Mouse (Mus musculus) left cerebral cortex, adult 11 months (tissue): ENCODE measurements around the gene 1700028J19Rik.
"Not testable (repeated sequence)": the region's sequence is repeated elsewhere in the genome, so short reads cannot be mapped to it uniquely, and the experiment has no call there.

ENCODE experiments used
- DNase-seq: peaks from one replicate; pipeline ENCODE4 v3.0.0; 2022; ENCODE audit warnings: low spot score

The 1700028J19Rik gene

DNA sequence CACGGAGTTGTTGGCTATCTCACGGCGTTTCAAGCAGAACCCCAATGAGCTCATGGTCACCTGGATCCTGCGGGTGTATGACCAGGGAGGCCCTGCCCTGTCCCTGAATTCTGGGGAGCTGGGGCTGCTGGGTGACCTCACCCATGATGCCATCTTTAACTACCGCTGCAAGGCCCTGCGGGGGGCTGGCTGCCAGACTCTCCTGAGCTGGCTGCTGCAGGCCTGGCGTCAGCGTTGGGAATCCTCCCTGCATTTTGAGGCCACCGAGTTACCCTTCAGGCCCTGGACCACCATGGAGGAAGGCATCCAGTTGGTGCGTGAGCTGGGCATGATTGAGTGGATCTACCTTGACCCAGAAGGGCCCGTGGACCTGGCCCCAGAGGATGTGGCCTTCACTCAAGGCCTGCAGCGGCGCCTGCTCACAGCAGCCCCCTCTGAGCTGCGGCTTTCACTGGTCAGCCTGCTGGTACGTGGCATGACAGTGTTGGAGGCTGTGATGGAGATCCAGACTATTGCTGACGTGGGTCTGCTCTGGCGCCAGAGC is 4.3 kb upstream of the 1700028J19Rik start:
- not testable (repeated sequence) for DNase-seq

DNA sequence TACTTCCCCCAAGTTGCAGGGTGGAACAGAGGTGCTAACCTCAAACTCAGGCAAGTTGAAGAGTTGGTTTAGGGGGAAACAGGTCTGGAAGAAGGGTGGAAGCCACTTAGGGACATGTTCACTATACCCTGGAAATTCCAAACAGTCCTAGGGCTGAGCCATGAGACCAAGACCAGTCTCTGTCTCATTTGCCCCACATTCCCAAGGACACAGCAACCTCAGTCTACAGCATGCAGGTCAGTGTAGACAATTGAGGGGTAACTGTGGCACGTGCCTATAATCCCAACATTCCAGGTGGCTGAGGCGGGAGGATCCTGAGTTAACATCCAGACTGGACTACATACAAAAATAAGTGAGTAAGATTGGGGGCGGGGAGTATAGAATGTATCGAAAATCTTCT is 2.8 kb upstream of the 1700028J19Rik start:
- DNase-seq = no peak

DNA sequence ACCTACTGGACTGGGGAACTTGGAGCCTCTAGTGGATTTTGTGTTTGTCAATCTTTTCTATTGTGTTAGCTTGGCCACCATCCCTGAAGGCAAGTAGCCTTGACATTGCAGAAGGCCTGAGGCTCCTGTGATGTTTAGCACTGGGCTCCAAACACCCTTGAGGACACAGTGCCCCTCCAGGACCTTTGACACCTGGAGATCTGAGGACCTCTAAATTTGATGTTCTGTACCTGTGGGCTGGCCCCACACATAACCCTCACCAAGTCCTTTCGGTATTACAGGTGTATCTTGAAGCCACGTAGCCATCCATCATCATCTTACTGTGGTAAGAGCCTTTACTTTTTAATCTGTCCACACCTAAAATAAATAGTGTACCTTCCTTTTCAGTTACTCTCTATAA is 1.5 kb upstream of the 1700028J19Rik start:
- DNase-seq = no peak

DNA sequence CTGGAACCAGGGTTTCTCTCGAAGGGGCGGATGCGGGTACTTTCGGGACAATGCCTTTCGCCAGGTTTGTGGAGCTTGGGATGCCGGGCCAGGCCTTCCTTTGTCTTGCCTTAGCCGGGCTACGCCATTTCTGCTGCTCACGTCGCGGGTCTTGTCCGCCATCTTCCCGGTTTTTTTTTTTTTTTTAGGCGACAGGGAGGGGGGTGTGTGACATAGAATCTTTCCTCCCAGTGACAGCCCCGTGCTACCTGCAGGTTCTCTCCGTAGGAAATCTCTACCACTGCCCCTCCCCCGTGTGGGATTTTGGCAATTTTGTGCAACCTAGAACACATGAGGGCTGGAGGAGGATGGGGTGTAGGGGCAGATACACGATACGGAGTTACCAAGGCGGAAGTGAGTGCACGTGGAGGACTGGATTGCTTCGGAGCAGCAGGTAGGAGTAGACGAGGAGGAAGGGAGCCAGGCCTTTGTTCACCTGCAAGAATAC is 532 bp upstream of the 1700028J19Rik start:
- peak; percentile 33 for DNase-seq

DNA sequence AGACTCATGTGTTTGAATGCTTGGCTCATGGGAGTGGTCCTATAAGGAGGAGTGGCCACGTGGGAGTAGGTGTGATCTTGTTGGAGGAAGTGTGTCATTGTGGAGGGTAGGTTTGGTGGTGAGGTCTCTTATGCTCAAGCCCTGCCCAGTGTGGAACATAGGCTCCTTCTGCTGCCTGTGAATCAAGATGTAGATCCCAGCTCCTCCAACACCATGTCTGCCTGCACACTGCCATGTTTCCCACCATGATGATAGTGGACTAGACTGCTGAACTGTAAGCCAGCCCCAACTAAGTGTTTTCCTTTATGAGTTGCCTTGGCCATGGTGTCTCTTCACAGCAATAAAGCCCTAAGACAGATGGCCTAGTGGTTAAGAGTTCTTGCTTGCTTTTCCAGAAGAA is 2.4 kb downstream of the 1700028J19Rik start:
- no peak for DNase-seq

DNA sequence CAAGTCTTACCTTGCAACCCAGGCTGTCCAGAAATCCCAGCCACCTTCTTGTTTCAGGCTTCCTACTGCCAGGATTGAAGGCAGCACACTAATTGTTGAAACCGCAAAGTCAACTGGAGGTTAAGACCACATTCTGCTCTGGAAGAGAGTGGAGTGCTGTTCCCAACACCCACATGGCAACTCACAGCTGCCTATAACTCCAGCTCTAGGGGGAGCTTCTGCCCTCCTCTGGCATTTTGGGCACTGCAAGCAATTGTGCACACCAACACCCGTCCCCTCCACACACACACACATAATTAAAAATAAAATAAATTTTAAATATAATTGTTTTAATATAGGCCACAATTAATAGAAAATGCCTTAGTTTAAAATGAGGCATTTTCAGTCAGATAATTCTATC is 5.3 kb downstream of the 1700028J19Rik start:
- DNase-seq = no peak

DNA sequence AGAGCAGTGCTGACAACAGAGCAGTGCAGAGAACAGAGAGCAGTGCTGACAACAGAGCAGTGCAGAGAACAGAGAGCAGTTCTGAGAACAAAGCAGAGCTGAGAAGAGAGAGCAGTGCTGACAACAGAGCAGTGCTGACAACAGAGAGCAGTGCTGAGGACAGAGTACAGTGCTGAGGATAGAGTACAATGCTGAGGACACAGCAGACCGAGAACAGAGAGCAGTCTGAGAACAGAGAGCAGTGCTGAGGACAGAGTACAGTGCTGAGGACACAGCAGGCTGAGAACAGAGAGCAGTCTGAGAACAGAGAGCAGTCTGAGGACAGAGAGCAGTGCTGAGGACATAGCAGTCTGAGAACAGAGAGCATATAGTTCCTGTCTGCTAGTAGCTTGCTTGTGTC is 5.8 kb downstream of the 1700028J19Rik start:
- DNase-seq = no peak

DNA sequence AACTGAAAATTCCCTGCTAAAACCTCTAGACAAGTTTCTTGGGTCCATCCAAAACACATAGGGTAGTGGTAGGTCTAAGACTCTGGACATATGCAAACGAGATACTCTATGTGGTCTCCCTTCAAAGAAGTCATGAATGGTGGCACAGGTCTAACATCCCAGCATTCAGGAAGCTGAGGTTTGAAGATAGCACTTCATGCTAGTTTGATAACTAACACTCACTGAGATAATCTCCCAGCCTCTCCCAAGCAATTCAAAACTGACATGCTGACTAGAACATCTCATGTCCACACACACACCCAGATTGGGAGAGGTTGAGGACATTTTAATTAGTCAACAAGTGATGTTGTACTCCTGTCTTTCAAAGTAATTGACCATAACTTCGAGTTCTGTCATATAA is 6.6 kb downstream of the 1700028J19Rik start:
- no peak for DNase-seq

DNA sequence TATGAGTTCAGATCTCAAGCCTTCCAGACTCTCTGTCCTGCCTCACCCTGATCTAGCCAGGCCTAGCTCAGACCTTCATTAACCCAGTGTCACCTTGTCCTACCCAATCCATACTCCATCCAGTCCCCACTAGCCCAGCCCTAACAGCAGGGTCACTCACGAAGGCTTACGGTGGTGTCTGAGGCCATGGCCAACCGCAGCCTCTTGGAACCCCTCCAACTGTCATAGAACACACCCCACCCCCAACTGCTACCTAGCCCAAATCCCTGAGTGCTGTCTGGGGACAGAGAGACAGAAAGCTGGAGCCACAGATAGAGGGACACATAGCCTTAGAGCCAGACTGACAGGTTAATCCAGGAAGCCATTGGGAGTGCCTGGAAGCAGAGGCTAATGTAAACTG is 10.6 kb downstream of the 1700028J19Rik start, which contains the start of gene Gm36864:
Gm36864 (plus strand) TSS at position 269 of the 400 bp plus-strand sequence.
- no peak for DNase-seq

DNA sequence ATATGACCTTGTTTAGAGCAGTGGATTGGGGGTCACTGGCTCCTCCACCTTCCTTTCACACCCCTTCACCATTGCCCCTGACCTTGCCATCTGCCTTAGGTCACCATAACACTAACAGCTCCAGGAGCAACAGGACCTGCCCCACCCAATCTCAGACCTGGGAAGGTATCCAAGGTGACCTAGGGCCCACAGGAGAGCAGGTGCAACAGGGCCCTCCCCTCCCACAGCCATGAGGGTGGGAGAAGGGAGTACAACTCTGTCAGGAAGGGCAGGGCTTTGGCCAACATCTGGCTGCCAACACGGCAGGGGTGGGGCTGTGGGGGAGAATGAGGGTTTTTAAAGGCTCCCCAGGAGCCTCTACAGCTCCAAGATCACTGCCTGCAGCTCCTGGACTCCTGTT is 21.4 kb downstream of the 1700028J19Rik start, which contains the start of gene Klk1:
Klk1 (plus strand) TSS at position 285 of the 400 bp plus-strand sequence.
- DNase-seq = no peak

DNA sequence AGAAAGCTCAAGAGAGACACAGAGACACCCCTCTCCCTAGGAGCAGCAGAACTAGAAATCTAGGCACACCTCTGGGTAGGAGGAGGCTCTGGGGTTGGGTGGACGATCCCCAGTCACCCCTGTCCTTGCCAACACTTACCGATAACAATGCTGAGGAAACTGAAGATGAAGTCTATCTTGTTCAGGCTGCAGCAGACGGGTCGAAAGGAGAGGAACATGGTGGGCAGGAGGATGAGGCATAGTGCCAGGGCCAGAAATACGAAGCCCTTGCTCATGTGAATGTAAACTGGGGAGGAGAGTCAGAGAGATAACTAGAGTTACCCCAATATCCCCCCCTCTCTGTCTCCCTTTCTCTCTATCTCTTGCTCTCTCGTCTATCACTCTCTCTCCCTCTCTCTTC is 24.2 kb downstream of the 1700028J19Rik start:
- DNase-seq = not testable (repeated sequence)

DNA sequence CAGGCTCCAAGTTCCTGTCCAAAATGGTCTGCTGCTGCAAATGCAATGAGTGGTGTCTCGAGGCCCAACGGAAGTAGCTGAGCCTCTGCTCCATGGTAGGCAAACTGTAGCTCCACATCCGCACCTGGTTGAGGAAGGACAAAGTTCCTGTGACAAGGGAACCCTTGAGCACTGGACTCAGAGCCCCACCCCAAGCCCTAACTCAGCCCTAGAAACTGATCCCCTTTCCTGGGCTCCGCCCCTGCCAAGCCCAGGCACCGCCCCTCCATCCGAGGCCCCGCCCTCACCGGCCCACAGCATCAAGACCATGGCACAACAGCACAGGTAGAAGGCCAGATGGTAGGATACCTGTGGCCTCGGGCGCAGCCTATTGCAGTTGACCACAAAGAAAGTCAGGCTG is 24.9 kb downstream of the 1700028J19Rik start:
- not testable (repeated sequence) for DNase-seq

DNA sequence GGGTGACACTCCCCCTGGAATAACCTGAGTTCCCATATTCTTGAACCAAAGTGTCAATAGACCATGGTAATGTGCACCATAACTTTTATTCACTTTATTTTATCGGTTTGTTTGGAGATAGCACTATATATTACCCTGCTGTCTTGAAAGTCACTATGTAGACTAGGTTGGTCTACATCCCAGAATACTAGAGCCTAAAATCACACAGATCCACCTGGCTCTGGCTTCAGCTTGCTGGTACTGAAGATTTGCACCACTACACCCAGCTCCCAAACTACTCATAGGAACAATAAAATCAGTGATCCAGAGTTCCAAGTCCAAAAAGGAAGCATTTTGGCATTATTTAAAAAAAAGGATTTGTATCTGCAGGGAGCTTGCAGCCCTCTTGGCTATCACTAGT is 30.9 kb downstream of the 1700028J19Rik start, which contains the start of gene Klk1b5:
Klk1b5 (plus strand) TSS at position 301 of the 400 bp plus-strand sequence.
- DNase-seq = no peak

DNA sequence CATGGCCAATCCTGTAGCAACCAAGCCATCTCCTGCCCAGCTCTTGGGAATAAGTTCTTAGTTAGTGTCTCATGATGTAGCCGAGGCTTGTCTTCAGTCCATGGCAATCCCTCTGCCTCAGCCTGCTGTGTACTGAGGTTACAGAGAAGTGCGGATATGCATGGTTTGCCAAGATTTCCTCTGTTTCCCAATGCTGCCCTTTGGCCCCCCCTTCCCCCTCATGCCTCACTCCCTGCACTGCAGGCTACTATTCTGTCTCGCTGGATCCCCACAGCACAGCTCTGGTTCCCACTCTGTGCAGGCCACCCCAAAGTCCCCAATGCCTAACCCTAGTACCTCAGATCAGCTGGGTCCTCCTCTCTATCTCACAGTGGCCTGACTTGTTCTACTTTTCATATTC is 38.2 kb downstream of the 1700028J19Rik start:
- no peak for DNase-seq

DNA sequence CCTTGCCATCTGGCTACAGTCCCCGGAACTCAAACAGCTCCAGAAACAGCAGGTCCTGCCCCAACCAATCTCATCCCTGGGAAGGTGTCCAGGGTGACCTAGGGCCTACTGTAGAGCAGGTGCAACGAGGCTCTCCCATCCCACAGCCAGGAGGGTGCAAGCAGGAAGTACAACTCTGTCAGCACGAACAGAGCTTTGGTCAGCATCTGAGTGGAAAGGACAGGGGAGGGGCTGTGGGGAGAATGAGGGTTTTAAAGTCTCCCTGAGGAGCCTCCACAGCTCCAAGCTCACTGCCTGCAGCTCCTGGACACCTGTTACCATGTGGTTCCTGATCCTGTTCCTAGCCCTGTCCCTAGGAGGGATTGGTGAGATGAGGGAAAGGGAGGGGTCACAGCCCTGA is 39.4 kb downstream of the 1700028J19Rik start, which contains the start of gene Klk1b4:
Klk1b4 (plus strand) TSS at position 301 of the 400 bp plus-strand sequence.
- DNase-seq = not testable (repeated sequence)

DNA sequence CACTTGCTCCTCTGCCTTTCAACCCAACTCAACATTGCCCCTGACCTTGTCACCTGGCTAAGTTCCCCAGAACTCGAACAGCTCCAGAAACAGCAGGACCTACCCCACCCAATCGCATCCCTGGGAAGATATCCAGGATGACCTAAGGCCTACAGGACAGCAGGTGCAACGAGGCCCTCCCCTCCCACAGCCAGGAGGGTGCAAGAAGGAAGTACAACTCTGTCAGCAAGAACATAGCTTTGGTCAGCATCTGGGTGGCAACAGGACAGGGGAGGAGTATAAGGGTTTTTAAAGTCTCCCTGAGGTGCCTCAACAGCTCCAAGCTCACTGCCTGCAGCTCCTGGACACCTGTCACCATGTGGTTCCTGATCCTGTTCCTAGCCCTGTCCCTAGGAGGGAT is 48.6 kb downstream of the 1700028J19Rik start, which contains the start of gene Klk1b3:
Klk1b3 (plus strand) TSS at position 301 of the 400 bp plus-strand sequence.
- DNase-seq = no peak

DNA sequence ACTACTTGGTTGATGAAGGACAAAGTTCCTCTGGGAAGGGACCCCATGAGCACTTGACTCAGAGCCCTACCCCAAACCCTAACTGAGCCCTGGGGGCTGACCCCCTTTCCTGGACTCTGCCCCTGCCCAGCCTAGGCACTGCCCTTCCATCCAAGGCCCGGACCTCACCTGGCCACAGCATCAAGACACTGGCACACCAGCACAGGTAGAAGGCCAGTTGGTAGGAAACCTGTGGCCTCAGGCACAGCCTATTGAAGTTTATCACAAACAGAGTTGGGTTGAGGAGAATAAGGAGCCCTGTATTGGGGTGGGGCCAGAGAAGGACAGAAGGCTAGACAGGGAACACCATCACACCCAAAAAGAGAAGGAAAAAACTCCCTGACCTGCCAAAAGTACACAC is 53.0 kb downstream of the 1700028J19Rik start:
- not testable (repeated sequence) for DNase-seq

DNA sequence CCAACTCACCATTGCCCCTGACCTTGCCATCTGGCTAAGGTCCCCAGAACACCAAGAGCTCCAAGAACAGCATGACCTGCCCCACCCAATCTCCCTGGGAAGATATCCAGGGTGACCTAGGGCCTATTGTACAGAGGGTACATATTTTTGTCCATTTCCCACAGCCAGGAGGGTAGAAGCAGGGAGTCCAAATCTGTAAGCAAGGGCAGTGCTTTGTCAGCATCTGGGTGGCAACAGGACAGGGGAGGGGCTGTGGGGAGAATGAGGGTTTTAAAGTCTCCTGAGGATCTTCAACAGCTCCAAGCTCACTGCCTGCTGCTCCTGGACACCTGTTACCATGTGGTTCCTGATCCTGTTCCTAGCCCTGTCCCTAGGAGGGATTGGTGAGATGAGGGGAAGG is 58.6 kb downstream of the 1700028J19Rik start, which contains the start of gene Klk1b24:
Klk1b24 (plus strand) TSS at position 301 of the 400 bp plus-strand sequence.
- not testable (repeated sequence) for DNase-seq

DNA sequence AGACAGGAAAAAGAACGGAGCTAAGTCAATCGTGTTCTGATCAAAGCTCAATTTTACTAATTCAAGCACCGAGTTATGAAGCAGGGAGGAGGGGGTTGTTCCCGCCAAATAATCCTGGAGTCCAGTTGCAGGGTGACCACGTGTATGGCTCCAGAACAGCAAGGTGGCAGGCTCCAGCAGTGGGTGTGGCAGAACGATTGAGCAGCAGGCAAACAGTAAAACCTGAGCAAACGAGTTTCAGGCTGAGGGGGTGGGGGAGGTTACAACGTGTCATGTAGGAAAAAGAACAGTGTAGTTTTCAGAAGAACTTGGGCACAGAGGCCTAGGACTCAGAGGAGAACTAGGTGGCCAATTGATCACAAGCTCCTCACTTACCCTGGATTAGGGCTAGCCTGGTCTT is 60.0 kb downstream of the 1700028J19Rik start:
- not testable (repeated sequence) for DNase-seq
